Mouse (Mus musculus) small intestine, adult 2 months (tissue): ENCODE measurements around the gene Mafk.

Source experiments
- CTCF ChIP-seq: fragments of 200-500 bp; IDR thresholded peaks from 2 replicates; pipeline ENCODE4 v1.5.1; 2012; ENCODE audit warnings: low read depth, mild to moderate bottlenecking, control low read depth, inconsistent platforms, low read length, moderate library complexity, mixed read lengths; ENCODE audit not compliant: insufficient replicate concordance, insufficient read length; ENCODE audit errors: extremely low read depth
- POLR2A ChIP-seq: fragments of 200-500 bp; IDR thresholded peaks from 2 replicates; pipeline ENCODE4 v1.6.1; 2012; ENCODE audit warnings: low read depth, mild to moderate bottlenecking, control low read depth, inconsistent platforms, low read length, moderate library complexity

DNA sequence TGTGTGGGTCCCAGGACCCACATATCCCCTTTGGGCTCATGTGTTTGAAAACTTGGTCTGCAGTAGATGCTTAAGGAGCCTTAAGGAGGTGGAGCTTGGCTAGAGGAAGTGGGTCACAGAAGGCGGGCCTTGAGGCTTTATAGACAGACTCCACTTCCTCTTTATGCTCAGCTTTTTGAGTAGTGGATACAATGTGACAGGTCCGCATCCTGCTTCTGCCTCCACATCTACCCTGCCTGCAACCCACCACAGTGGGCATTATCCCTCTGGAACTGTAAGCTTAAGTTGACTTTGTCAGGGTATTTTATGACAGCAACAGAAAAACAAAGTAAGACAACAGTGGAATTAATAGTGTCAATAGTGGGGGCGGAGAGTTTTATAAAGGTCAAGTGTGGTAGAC, 39.4 kb downstream of the Mafk start:
- TF ChIP-seq POLR2A: no peak
- no peak for TF ChIP-seq CTCF
